Mouse (Mus musculus): ENCODE measurements at regions not wholly inside any gene's neighbourhood (a gene's known extent, or its start where the extent isn't known, plus 50 kb on each side); places are given as distances from the start of the nearest gene placed in this dataset.
A peak's percentile ranks its signal among the peaks of the same experiment; 100 is the strongest.

GRCm38 (mm10) chr4:29301348-29301747 is 488.4 kb downstream of the Epha7 start:
- peak; percentile 63 for TF ChIP-seq CTCF (IDR thresholded peaks at IDR 0.05; ENCODE audit: low read depth)
- no peak for TF ChIP-seq EP300 (IDR thresholded peaks at IDR 0.05; ENCODE audit: low read depth)

All from liver, embryonic 14.5 days (tissue).